Mouse (Mus musculus): ENCODE measurements at regions not wholly inside any gene's neighbourhood (a gene's known extent, or its start where the extent isn't known, plus 50 kb on each side); places are given as distances from the start of the nearest gene placed in this dataset.
A peak's percentile ranks its signal among the peaks of the same experiment; 100 is the strongest.

DNA sequence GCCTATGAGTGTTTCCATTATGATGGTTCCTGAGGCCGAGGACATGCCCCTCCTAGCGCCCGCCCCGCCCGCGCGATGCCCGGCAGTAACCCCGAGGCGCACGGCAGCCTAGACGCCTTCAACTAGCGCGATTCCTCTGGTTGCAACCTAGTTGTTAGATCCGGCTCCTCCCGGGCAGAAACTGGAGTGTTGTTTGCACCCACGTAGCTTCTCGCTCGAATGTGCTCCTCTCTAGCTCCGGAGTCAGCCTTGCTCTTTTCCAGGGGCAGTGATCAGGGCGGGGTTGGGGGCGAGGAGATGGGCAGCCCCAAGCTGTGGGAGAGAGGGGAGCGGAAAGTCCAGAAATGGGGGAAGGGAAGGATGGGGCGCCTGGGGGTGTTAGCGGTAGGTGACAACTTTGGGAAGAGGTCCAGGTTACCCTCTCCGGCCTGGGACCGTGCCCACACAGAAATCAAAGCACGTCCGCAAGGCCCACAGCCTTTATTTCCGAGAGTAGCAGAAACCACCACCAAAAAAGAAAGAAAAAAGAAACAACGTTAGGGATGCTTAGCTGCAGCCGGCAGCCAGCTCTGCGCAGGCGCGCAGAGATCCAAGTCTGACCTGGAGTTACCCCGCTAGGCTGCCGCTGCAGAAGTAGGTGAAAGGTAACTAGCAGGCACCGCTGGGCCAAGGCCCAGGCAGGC, 58.1 kb upstream of the Abca1 start:
- peak; percentile 77 to 79 for DNase-seq

GRCm38 (mm10) chr4:53212541-53212940, 52.8 kb upstream of the Abca1 start:
- no peak for DNase-seq

GRCm38 (mm10) chr4:53210685-53211084, 51.0 kb upstream of the Abca1 start:
- DNase-seq, result no peak

Measured in B cell, adult 2 months (primary cell).